Mouse (Mus musculus) heart, postnatal 14 days (tissue): Measurements from ENCODE around the gene Ctdsp2. TPM values are rescaled to one million over a fixed set of nuclear protein-coding genes. Genes with fewer than 3 reads are reported as not detected.
A peak's percentile ranks its signal among the peaks of the same experiment; 100 is the strongest.

Experiments
- DNase-seq, 2 experiments: peaks; one replicate each; pipeline ENCODE4 v3.0.0; 2021 to 2022
- intact Hi-C: fragments of 180-260 bp; cut with DNase I; formaldehyde crosslinking; loops from one replicate; pipeline ENCODE4 v1.15.1; 2025
- long read RNA-seq, 2 experiments: library from polyadenylated mRNA; stranded (forward); transcript quantifications; one replicate each; pipeline ENCODE4 v2.0.0; 2021
- total RNA-seq, 2 experiments: library from RNA; stranded (reverse); gene quantifications; 2 replicates each; pipeline ENCODE4 v1.2.3; 2021

Gene Ctdsp2
- 100 to 1,000 TPM; 104 to 122 TPM for total RNA-seq
- long read RNA-seq, experiment 1, full-length matches to known transcripts, result 37 of 51 reads
- long read RNA-seq, experiment 1, partial matches to known transcripts, result 9 of 51 reads
- long read RNA-seq, experiment 1, other reads (novel, unspliced or antisense), result 5 of 51 reads
- long read RNA-seq, experiment 2, full-length matches to known transcripts, result 29 of 42 reads
- long read RNA-seq, experiment 2, partial matches to known transcripts, result 2 of 42 reads
- long read RNA-seq, experiment 2, other reads (novel, unspliced or antisense), result 11 of 42 reads

DNA sequence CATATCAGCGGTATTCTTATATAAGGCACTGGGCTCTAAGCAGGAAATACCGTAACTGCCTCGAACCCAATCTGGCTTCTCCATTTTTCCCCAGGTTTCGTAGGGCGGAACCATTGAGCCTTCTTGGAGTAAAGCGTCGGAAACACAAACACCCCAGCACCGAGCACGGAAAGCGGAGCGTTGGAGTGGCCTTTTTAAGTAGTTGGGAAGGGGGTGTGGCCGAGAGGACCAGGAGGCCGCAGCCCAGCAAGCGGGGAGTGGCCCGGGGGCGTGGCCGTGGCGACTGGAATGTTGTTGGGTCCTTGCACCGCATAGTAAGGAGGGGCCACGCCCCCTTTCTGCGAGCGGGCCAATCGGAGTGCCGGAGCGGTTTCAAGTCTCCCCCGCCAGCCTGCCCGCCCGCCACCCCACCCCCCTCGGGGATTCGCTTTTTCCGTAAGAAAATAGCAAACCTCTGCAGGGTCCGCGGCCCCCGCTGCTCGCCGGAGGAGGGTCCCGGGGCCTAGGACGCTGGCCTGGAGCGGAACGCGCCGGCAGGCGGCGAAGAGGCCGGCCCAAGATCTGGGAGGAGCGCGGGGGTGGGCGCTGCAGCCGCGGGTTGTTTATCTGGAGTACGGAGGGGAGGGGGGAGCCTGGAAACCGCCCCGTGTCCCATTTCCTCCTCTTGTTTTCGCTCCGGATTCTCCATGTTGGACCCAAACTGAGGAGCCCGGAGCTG is at the start of gene Ctdsp2:
Gene Ctdsp2 (plus strand): TSS at position 441 of the 718 bp plus-strand sequence.
- intact Hi-C loops, result no loop called here
- DNase-seq, result peak; percentile 100

DNA sequence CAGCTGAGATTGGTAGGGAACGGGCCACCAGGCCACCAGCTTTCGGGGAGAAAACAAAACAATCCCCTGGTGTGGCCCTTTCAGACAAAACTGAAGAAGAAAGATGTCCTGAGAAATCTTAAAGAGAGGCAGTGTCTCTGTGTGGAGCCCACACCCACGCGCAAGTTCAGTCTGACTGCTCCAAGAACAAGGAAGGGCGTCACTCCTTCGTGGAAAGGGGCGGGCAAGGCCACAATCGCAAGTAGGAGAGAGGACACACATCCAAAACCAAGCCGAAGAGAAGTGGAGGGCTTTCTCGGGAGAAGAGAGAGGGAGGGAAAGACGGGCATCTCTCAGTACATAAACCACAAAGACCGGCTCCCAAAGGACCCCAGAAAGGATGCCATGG is 49.7 kb upstream of the Ctdsp2 start:
- intact Hi-C loops, result no loop called here
- DNase-seq, result peak in 1 of 2 experiments; percentile 68

DNA sequence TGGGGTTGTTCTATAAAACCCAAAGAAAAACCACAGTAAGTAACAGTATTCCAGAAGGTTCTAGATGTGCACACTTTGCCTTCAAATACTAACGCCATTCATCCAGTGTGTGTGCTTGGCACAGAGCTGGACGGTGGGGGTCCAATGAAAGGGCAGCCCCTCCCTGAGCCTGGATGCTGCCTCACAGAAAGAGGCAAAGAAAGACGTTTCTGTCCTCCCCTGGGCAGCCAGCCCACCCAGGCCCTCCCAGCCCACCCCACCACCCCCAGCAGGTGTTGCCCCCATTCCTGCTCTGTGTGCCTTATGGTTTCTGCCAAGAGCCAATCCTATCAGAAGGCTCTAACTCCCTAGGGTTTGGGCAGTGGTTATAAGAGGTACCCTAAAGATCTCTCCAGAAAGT is 49.0 kb upstream of the Ctdsp2 start:
- DNase-seq, result no peak
- intact Hi-C loops, result no loop called here

DNA sequence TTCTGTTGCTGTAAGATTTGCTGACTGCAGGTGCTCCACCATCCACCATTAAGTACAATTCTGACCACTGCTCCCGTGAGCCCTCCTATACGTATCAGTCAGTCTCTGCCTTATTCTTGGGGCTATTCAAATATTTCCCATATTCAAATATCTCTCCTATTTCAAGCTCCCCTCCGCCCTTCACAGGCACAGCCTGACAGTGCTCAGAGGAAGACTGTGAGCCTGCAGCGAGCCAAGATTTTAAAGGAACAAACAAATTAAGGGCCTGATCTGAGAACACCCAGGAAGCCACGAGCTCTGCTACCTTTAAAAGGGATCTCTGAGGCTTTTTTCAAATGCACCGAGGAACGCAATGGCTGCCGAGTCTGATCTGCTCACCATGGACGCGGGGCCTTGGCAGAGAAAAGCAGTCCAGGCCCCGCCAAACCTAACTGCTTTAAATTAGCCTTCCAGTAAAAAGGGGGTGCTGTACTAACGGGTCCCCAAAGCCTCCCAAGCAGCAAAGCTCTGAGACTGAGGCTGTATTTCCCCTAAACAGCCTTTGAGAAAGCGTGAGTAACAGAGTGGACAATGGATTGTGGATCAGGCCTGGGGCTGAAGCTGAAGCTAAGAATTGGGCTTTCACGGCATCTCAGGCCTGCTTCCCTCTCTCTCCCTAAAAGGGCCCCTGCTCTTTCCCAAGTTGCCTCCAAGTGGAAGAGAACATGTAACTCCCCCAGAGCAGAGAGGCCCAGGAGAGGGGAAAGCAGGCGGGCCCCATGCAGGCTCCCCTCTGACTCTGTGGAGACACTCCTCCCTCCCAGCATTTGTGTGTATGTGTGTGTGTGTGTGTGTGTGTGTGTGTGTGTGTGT is 48.0 kb upstream of the Ctdsp2 start:
- intact Hi-C loops, result no loop called here

DNA sequence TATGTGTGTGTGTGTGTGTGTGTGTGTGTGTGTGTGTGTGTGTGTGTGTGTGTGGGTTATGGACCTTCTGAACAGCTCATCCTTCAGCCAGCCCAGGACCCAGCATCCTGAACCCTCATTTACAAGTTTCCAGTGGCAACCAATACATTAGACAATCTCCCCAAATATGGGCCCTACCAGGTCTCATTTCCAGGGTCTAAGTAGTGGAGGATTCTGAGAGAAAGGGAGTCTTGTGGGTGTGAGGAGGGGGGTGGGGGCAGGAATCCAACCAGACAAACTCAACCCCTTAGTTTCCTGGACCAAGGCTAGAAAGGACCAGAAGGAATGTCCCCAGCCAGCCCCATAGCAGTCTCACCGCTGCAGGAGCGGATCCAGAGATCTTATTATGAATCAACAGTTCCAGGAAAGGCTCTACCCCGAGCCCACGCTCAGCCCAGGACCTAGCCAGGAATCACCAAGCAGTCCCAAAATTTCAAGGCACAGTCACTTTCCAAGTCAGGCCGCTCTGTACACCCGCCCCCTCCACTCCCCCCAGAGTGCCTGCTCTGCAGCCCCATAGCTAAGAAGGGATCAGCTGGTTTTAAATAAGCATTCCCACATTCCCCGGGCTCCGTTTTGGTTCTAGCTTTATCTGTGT is 47.3 kb upstream of the Ctdsp2 start:
- intact Hi-C loops, result no loop called here
- peak; percentile 27 to 44 for DNase-seq

More for the DNA sequence above, 48.0 kb upstream of the Ctdsp2 start:
- DNase-seq, result peak; percentile 50 to 60

DNA sequence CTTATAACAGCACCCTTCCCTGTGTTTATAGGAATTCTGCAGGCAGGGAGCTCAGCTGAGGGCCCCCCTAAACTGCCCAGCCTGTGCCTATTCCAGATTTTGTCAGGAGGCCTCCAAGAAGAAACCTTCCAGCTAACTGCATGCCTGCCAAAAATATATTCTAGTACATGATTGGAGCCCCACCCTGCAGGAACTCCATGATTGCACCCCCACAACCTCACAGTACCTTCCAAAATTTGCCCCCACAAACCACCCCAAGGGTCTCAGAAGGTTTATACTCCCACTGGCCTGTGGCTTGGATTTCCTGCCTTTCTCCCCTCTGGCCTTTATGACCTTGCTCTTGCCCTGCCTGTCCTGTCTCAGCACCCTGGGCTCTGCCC is 46.8 kb upstream of the Ctdsp2 start:
- peak in 1 of 2 experiments; percentile 30 for DNase-seq

DNA sequence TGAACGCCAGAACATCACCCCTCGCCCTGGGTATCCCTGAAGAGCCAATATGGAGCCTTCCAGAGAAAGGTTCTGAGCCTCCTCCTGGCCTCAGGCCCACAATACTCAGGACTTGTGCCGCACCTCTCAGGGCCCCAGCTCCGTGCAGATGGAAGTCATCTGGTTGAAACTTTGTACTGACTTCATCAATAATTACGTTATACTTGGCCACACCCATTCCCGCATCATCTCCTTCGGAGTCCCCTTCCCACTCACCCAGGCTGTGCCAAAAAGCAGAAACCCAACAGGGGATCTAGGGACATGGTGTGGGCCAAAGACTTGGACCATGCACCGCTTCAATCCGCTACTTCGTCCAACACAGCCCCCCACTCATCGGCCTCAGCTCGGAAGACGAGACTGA is 44.0 kb upstream of the Ctdsp2 start:
- no peak for DNase-seq
- intact Hi-C loops, result no loop called here

More for the DNA sequence above, 46.8 kb upstream of the Ctdsp2 start:
- intact Hi-C loops, result no loop called here

DNA sequence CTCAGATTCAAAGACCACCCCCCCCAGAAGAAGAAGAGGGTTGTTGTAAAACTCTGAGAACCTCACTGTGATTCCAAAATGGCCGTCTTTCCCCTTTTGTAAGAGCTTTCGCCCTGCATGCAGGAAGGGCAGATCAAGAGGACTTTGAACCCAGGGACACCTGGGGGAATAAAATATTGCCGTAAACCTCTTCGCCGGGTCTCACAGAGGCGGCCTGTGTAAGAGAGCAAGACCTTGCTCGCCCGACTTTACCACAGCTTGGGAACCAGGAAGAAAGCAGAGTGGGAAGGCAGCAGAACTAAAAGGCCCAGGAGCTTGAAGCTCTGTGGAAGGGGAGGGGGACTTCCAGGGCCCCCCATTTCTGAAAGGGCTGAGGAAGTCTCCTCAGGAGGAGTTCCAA is 43.4 kb upstream of the Ctdsp2 start:
- no peak for DNase-seq
- intact Hi-C loops, result no loop called here

DNA sequence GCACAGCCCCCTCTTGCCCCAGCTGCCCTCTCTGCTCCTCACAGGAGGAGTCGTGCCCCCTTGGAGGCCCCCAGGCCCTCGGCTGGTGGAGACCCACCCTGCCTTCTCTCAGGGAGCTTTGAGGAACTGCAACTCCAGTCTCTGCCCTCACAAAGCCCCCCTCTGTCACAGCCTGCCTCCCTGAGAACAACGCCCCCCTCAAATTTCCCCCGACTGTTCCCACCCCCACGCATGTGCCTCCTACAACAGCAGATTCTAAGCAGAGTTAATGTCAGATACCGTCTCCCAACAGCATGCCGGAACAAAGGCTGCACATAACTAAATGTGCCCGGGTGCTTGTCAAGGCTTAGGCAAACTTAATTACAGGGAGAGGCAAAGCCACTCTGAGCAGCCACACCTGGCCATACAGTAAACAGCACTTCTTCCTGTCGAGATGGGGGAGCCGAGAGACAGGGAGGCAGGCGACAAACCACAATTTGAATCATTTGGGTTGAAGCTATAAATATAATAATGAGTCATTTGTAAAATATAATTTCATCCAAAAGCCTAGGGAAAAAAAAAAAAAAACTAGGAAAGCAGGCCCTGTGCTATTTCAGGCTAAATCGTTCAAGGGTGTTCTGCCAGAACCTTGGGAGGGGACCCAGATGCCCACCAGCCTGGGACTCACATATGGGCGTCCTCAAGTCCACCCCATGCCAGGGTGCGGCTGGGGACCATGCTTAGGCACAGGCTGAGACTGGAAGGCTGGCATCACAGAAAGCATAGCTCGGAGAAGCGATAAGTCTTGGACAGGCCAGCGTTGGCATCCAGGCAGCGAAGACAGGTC is 42.7 kb upstream of the Ctdsp2 start:
- intact Hi-C loops, result no loop called here
- no peak for DNase-seq

DNA sequence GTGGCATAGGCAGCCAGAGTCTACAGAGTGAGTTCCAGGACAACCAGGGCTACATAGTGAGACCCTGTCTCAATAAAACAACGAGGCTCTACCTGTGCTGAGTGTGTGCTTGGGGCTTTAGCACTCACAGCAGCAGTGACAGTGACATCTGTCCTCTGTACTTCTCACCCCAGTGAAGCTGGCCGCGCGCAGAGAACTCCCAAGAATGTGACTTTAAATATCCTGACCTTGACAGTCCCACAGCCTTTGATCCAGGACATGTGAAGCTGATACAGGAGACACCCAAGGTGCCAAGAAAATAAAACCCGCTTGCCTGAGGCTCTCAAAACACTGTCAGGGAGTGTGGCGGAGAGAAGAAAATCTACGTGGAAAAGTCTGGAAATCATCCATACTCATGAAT is 37.6 kb upstream of the Ctdsp2 start:
- intact Hi-C loops, result no loop called here
- peak in 1 of 2 experiments; percentile 29 for DNase-seq

DNA sequence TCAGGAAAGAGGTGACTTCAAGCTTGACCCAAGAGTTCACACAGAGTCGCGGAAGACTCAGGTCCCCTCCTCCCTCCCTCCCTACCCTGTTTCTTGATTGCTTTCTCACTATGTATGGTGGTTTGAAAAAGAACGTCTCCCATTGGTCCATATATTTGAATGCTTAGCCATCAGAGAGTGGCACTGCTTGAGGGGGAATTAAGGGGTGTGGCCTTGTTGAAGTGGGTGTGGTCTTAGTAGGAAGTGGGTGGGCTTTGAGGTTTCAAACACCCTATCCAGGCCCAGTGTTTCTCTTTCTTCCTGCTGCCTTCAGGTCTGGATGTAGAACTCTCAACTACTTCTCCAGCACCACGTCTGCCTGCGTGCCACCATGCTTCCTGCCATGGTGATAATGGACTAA is 33.0 kb upstream of the Ctdsp2 start:
- intact Hi-C loops, result no loop called here
- no peak for DNase-seq

DNA sequence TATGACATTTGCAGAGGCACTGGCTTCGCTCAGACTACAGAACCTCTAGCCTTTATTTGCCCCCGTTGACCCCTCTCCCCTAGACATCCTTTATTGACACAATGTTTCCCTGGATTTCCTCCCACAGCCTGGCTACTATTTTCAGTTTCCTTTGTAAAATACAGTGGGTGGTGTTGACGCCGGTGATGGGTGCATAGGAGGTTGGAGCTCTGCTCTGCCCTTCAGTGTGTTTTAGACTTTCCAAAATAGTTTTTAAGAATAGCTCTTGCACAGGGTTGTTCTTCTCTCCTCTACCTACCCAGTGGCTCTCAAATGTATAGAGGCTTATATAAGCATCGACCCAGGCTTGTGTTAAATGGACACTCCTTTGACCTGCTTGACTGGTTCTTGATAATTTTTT is 28.7 kb upstream of the Ctdsp2 start:
- intact Hi-C loops, result no loop called here
- DNase-seq, result no peak

DNA sequence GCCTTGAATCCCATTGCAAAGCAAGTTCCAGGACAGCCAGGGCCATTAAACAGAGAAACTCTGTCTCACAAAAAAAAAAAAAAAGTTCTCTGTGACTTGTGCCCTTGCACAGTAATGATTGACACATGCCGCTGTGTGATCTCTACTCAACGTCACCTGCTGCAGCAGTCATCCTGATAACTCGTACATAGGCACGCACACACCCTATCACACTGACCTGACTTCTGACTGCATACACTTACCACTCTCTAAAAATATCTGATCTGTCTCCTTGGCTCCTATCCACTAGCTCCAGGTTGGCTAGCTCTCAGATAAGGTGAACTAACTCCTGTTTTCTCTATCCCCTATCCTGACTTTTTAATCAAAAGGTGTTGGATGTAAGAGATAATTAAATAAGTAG is 27.9 kb upstream of the Ctdsp2 start:
- intact Hi-C loops, result no loop called here
- DNase-seq, result no peak

DNA sequence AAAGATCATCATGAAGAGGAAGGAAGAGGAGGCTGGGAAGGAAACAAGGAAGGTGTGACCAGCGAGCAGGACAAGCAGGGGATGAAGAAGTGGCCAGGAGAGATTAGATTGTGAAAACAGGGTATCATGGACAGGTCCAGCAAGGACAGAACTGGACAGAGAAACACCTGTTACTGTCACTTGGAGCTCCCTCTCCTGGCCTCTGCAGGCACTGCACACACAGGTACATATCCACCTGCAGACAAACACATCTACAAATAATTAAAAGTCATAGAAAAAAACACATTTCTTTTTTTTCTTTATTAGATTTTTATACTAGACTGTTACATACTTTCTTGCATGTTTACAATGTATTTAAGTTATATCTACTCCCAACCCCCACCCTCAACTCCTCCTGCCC is 26.1 kb upstream of the Ctdsp2 start:
- intact Hi-C loops, result no loop called here
- no peak for DNase-seq

DNA sequence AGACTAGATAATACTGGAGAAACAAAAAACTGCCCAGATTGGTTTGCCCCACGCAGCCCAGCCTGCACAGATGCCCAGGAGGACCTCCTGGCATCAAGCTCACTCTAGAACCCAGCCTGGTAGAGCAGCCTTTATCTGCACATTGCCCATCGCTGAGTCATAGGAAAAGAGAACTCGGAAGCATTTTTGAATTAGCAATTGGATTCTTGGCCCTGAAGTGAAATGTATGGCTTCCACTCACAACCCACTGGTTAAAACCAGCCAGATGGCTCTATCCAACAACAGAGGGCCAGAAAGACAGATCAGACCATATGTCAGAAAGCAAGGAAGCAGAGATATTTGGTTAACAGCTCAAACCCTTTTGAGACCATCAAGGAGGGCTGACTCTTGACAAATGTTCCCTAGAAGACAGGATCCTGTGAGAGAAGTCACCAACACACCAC is 25.5 kb upstream of the Ctdsp2 start:
- DNase-seq, result no peak
- intact Hi-C loops, result no loop called here

DNA sequence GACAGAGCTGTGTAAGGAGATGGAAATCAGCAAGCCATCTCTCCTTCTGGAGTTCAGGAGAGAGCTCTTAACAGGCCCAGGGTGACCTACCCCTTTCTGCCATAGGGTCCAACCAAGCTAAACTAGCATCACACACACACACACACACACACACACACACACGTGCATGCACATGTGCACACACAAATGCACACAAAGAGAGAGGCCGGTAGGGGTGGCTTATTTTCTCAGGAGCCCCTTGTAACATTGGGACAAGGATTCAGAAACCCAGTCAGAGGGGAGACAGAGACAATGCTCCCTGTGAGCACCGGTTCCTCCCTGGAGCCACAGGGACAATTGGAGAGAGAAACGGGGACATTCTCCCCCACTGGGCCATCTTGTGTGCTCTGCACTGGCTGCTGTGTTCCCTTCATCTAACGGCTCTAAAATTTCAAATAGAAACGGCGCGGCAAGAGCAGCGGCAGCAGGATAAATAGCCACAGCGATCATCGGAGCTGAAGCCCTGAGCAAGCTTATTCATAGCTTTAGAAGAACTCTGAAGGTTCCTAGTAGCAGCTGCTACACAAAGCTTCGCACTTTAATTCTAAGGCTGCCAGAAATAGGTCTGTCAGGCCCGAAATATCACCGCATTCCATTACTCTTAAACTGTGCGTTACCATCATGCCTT is 21.7 kb upstream of the Ctdsp2 start:
- no peak for DNase-seq
- intact Hi-C loops, result no loop called here

DNA sequence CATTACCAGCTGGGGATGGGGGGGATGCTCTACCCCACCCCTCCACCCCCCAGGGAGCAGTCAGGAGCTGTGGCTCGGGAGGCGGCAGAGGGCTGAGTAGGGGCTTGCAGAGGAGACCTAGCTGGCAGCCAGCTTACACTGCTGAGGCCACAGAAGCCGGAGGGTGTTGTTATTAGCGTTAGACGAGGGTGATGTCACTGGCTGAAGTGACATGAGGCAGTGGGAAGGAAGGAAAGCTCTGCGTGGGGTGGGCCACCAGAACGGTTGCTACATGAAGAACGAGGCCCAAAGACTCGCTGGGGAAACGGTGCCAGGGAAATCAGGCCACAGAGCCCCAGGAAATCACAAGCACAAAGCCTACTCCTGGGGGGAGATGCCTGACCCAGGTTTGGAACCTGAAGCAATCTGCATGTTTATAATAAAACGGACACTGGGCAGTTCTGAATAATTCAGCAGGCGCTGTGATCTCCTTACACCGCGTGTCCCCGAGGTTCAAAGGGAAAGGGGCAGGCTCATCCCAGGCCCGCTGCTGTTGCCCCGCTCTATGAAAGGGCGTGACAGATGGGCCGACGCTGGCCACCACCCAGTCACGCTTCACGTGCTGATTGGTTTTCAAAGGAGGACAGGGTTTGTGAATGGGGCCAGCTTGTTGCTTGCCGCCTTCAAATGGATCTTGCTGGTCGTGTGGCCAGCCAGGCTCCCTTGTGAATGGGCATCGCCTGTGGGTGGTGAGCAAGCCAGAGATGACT is 21.0 kb upstream of the Ctdsp2 start:
- DNase-seq, result peak; percentile 46 to 66
- intact Hi-C loops, result no loop called here

DNA sequence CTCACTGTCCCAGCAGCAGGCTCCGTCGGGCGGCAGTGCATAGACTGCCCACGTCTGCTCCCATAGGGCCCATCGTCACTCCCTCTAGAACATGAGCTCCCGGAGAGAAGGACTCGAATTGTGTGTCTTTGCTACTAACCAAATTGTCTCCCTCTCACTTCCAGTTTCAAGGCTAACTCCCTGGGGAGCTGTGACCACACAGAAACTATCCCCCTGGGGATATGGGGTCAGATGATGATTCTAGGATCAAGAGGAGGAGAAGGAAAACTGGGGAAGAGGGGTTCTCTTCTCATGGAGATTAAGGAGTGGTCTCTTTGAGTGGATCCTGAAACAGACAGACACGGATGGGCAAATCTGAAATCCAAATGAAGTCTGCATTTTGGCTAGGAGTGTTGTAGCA is 18.0 kb upstream of the Ctdsp2 start:
- intact Hi-C loops, result no loop called here
- no peak for DNase-seq

DNA sequence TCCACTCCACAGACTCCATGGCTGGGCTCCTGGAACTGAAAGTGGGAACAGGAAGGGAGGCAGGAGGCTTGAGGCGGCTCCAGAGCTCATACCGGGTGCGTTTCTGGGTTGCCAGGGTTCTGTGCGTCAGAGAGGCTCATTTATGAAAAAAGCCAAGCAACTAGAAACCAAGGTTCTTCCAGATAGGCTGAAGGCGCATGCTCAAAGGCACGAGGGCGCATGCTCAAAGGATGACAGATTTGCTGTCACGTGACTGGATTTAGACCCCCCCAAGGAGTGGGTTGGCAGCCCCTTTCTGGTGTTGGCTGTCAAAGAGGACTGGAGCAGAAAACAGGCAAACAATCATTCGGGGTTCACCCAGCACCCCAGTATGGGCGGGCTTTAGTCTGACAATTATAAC is 16.8 kb upstream of the Ctdsp2 start:
- peak; percentile 60 to 62 for DNase-seq
- intact Hi-C loops, result no loop called here
